ENCODE assay signal across 8 mouse cellular contexts in genomic region chr11:102087931-102088898, GRCm38 (mm10). TPM values are rescaled to one million over a fixed set of nuclear protein-coding genes. Genes with fewer than 3 reads are reported as not detected.
DNase-seq lines count a peak whose midpoint lies in the region; ATAC-seq lines count a peak whose summit lies in the region.

Mpp2 (minus strand) TSS chr11:102088515.

- peak; percentile 59 for ATAC-seq in hindbrain, embryonic 15.5 days (ENCODE audit: low FRiP score, low read depth)

- H3K4me2 ChIP-seq in hindbrain, embryonic 15.5 days: peak within 1 kb of the TSS; percentile 80

- peak within 1 kb of the TSS; percentile 85 for H3K9ac ChIP-seq in hindbrain, embryonic 15.5 days

- no peaks in the 10 kb centered on the region for H3K9me3 ChIP-seq in hindbrain, embryonic 15.5 days

- H3K79me2 ChIP-seq in macrophage (ENCODE audit: inconsistent target): no peaks in the 10 kb centered on the region

- no peaks in the 10 kb centered on the region for H3K36me3 ChIP-seq in hindbrain, embryonic 15.5 days
- H3K36me3 ChIP-seq in macrophage (ENCODE audit: inconsistent target): no peaks in the 10 kb centered on the region

- H3K27ac ChIP-seq in hindbrain, embryonic 15.5 days (replicated peaks): peak within 1 kb of the TSS; percentile 98
- H3K27ac ChIP-seq in macrophage: no peak within 1 kb of the TSS

- peak within 1 kb of the TSS; percentile 61 for H3K4me3 ChIP-seq in hindbrain, embryonic 15.5 days
- peak within 1 kb of the TSS; percentile 13; the same call in 1 of the 2 replicates for H3K4me3 ChIP-seq in macrophage (ENCODE audit: inconsistent target)

- no peaks in the 10 kb centered on the region for H3K27me3 ChIP-seq in hindbrain, embryonic 15.5 days

- peaks cover 31% of the 10 kb centered on the region for H3K4me1 ChIP-seq in hindbrain, embryonic 15.5 days (replicated peaks)

- WGBS in hindbrain, embryonic 15.5 days: under 1% methylated on average over 49 of the region's 49 CpGs
- 2% methylated on average over 49 of the region's 49 CpGs for WGBS in macrophage (ENCODE audit: missing documents)

- peak; percentile 74 to 82 for DNase-seq in left cerebral cortex, adult 18-20 months (ENCODE audit: low spot score in 2 of 2)
- no peak for DNase-seq in left cerebral cortex, adult 11 months (ENCODE audit: low spot score)
- peak; percentile 35 to 51 for DNase-seq in cerebellum, postnatal 4 days (ENCODE audit: low spot score in 2 of 2)
- DNase-seq in frontal cortex, postnatal 36 days (ENCODE audit: low spot score in 2 of 2): peak; percentile 78 to 81
- peak; percentile 65 to 74 for DNase-seq in left cerebral cortex, adult 8-10 months (ENCODE audit: low spot score in 2 of 2)
- DNase-seq in right cerebral cortex, postnatal 14 days: peak; percentile 70

RNA-seq across cellular contexts. Expression of gene Mpp2, which starts in this region (rescaled TPM):
- total RNA-seq in left cerebral cortex, adult 18-20 months (2021): 100 to 1,000 TPM; 128 to 158 TPM
- polyA plus RNA-seq in hindbrain, embryonic 15.5 days (2015; fragmentation: Nextera tagmentation; extraction: Ambion mirVana): 30.5 and 34.6 TPM in 2 replicates
- 100 to 1,000 TPM; 126 to 142 (median 135) TPM for total RNA-seq in left cerebral cortex, adult 8-10 months (2022)
- under 1 TPM in 1 of 26 experiments, not detected in 25; 0.35 TPM for total RNA-seq in macrophage (2018; cell fraction: chromatin; rRNA removed)
- under 1 TPM in 9 of 26 experiments, not detected in 17; 0.03 to 0.27 (median 0.04) TPM for total RNA-seq in macrophage (2018; cell fraction: cytosol; rRNA removed)
- total RNA-seq in macrophage (2018; cell fraction: nucleus; rRNA removed): 1 to 10 TPM in 1 of 26 experiments, under 1 TPM in 1, not detected in 24; 0.17 to 1.2 TPM
- not detected in 3 replicates for polyA plus RNA-seq in macrophage (2018)

Comparison
In these comparisons a context has a peak if more than half of its experiments do, and no peak if none do; other contexts are left out.
1. RNA of gene Mpp2 (polyA plus RNA-seq): 30.5 to 34.6 TPM in hindbrain, embryonic 15.5 days; not detected in macrophage; every median in the first group is over 10 times any median in the second.